Mouse (Mus musculus) liver, embryonic 15.5 days (tissue): ENCODE results near the gene Peli2. TPM values are rescaled to one million over a fixed set of nuclear protein-coding genes. Genes with fewer than 3 reads are reported as not detected.

Source experiments
- ATAC-seq: fragments of 200-750 bp; cut with Nextera tagmentation; 2 replicates; pipeline ENCODE4 v1.8.0; 2017; ENCODE audit warnings: moderate number of reproducible peaks, mild to moderate bottlenecking, moderate library complexity; ENCODE audit not compliant: insufficient read depth
- H3K27ac ChIP-seq: fragments of 300-500 bp; sonication (generic); replicated peaks from 2 replicates; pipeline ENCODE4 v1.5.1; 2015; ENCODE audit warnings: mild to moderate bottlenecking, inconsistent platforms
- H3K27me3 ChIP-seq: fragments of 300-500 bp; sonication (generic); 2 replicates; pipeline ENCODE4 v1.6.1; 2015; ENCODE audit warnings: mild to moderate bottlenecking, inconsistent platforms
- H3K36me3 ChIP-seq: fragments of 300-500 bp; sonication (generic); replicated peaks from 2 replicates; pipeline ENCODE4 v1.6.1; 2015; ENCODE audit warnings: moderate library complexity, mild to moderate bottlenecking, inconsistent platforms
- H3K4me1 ChIP-seq: fragments of 300-500 bp; sonication (generic); replicated peaks from 2 replicates; pipeline ENCODE4 v1.6.1; 2015; ENCODE audit warnings: inconsistent platforms
- H3K4me2 ChIP-seq: fragments of 300-500 bp; sonication (generic); 2 replicates; pipeline ENCODE4 v1.6.1; 2015; ENCODE audit warnings: moderate library complexity, mild to moderate bottlenecking, inconsistent platforms
- H3K4me3 ChIP-seq: fragments of 300-500 bp; sonication (generic); replicated peaks from 2 replicates; pipeline ENCODE4 v1.5.1; 2015; ENCODE audit warnings: mild to moderate bottlenecking, inconsistent platforms
- H3K9ac ChIP-seq: fragments of 300-500 bp; sonication (generic); 2 replicates; pipeline ENCODE4 v1.6.1; 2015; ENCODE audit warnings: moderate library complexity, mild to moderate bottlenecking, inconsistent platforms
- H3K9me3 ChIP-seq: fragments of 300-500 bp; sonication (generic); replicated peaks from 2 replicates; pipeline ENCODE4 v1.6.1; 2016; ENCODE audit warnings: inconsistent platforms
- whole genome bisulfite sequencing: fragments of 180-500 bp; shearing (Covaris S2); methylation state at CpG from one replicate; pipeline ENCODE4 v1.1.7; 2015; ENCODE audit warnings: mixed read lengths; ENCODE audit not compliant: insufficient replicate concordance; 5-methylcytosine and 5-hydroxymethylcytosine counted together
- polyA plus RNA-seq: library from polyadenylated mRNA; unstranded; fragments of >200 nt; fragmentation: Nextera tagmentation; extraction: Ambion mirVana; gene quantifications from 2 replicates; pipeline ENCODE4 v1.2.1, GENCODE M21; 2015

Peli2 gene
- polyA plus RNA-seq, 1 experiment from 2014 or later = 1.1 TPM

GRCm38 (mm10) chr14:48139409-48139808, 18.8 kb downstream of the Peli2 start:
- H3K4me2 ChIP-seq = no peak overlapping the region
- H3K27ac ChIP-seq = no peak overlapping the region
- H3K9me3 ChIP-seq = no peaks in the 10 kb centered on the region
- 42% methylated on average over 3 of the region's 3 CpGs for WGBS
- H3K4me3 ChIP-seq = no peak overlapping the region
- H3K27me3 ChIP-seq = no peaks in the 10 kb centered on the region
- no peak overlapping the region for H3K9ac ChIP-seq
- no peaks in the 10 kb centered on the region for H3K36me3 ChIP-seq
- ATAC-seq = no peak
- peaks cover 15% of the 10 kb centered on the region for H3K4me1 ChIP-seq

- ATAC-seq = no peak
- no peaks in the 10 kb centered on the region for H3K36me3 ChIP-seq
- no peak overlapping the region for H3K4me3 ChIP-seq
- no peaks in the 10 kb centered on the region for H3K9me3 ChIP-seq
- no peak overlapping the region for H3K4me2 ChIP-seq
- 0 out of 2 replicates have a peak, but pooled peaks cover 4% of the 10 kb centered on the region for H3K4me1 ChIP-seq
- H3K27ac ChIP-seq = no peak overlapping the region
- no peak overlapping the region for H3K9ac ChIP-seq
- 71% methylated on average over 8 of the region's 8 CpGs for WGBS
- no peaks in the 10 kb centered on the region for H3K27me3 ChIP-seq
Observed at GRCm38 (mm10) chr14:48141694-48142093, 21.1 kb downstream of the Peli2 start.

- Histone ChIP-seq H3K9me3 (no peaks in the 10 kb centered on the region), H3K36me3 (no peaks in the 10 kb centered on the region), H3K4me2 (no peak overlapping the region), H3K27ac (0 out of 2 replicates have a peak overlapping the region, but pooled peaks have one; percentile 29), H3K9ac (no peak overlapping the region), H3K4me1 (0 out of 2 replicates have a peak, but pooled peaks cover 4% of the 10 kb centered on the region), H3K27me3 (no peaks in the 10 kb centered on the region), H3K4me3 (no peak overlapping the region)
- ATAC-seq = peak; percentile 66; the same call in 1 of the 2 replicates
- 56% methylated on average over 10 of the region's 10 CpGs for WGBS
Observed at GRCm38 (mm10) chr14:48142696-48143095, 22.1 kb downstream of the Peli2 start.

GRCm38 (mm10) chr14:48143141-48143540, 22.5 kb downstream of the Peli2 start:
- H3K4me1 ChIP-seq = 0 out of 2 replicates have a peak, but pooled peaks cover 4% of the 10 kb centered on the region
- WGBS = 44% methylated on average over 4 of the region's 4 CpGs
- H3K9me3 ChIP-seq = no peaks in the 10 kb centered on the region
- no peak overlapping the region for H3K4me2 ChIP-seq
- H3K4me3 ChIP-seq = no peak overlapping the region
- 0 out of 2 replicates have a peak overlapping the region, but pooled peaks have one; percentile 29 for H3K27ac ChIP-seq
- no peak for ATAC-seq
- H3K9ac ChIP-seq = no peak overlapping the region
- no peaks in the 10 kb centered on the region for H3K27me3 ChIP-seq
- H3K36me3 ChIP-seq = no peaks in the 10 kb centered on the region

- no peak overlapping the region for H3K27ac ChIP-seq
- H3K36me3 ChIP-seq = no peaks in the 10 kb centered on the region
- H3K4me3 ChIP-seq = no peak overlapping the region
- H3K27me3 ChIP-seq = no peaks in the 10 kb centered on the region
- H3K4me2 ChIP-seq = no peak overlapping the region
- no peak overlapping the region for H3K9ac ChIP-seq
- ATAC-seq = no peak
- 0 out of 2 replicates have a peak, but pooled peaks cover 4% of the 10 kb centered on the region for H3K4me1 ChIP-seq
- WGBS = 79% methylated on average over 17 of the region's 17 CpGs
- H3K9me3 ChIP-seq = no peaks in the 10 kb centered on the region
Observed at GRCm38 (mm10) chr14:48144330-48144729, 23.7 kb downstream of the Peli2 start.

- 64% methylated on average over 6 of the region's 6 CpGs for WGBS
- Histone ChIP-seq H3K27ac (no peak overlapping the region), H3K9me3 (no peaks in the 10 kb centered on the region)
Observed at GRCm38 (mm10) chr14:48147688-48148087, 27.1 kb downstream of the Peli2 start.

GRCm38 (mm10) chr14:48148615-48149014, 28.0 kb downstream of the Peli2 start:
- no peak for ATAC-seq
- Histone ChIP-seq H3K27me3 (no peaks in the 10 kb centered on the region), H3K4me1 (no peaks in the 10 kb centered on the region), H3K36me3 (no peaks in the 10 kb centered on the region), H3K27ac (no peak overlapping the region), H3K4me2 (no peak overlapping the region), H3K9ac (no peak overlapping the region), H3K4me3 (no peak overlapping the region), H3K9me3 (no peaks in the 10 kb centered on the region)
- 59% methylated on average over 6 of the region's 6 CpGs for WGBS

More at GRCm38 (mm10) chr14:48147688-48148087, 27.1 kb downstream of the Peli2 start:
- Histone ChIP-seq H3K4me1 (0 out of 2 replicates have a peak, but pooled peaks cover 4% of the 10 kb centered on the region), H3K36me3 (no peaks in the 10 kb centered on the region), H3K4me2 (no peak overlapping the region), H3K9ac (no peak overlapping the region), H3K4me3 (no peak overlapping the region), H3K27me3 (no peaks in the 10 kb centered on the region)
- ATAC-seq = no peak

GRCm38 (mm10) chr14:48149351-48149750, 28.7 kb downstream of the Peli2 start:
- Histone ChIP-seq H3K4me3 (no peak overlapping the region), H3K4me1 (no peaks in the 10 kb centered on the region), H3K36me3 (no peaks in the 10 kb centered on the region), H3K4me2 (no peak overlapping the region), H3K27ac (no peak overlapping the region), H3K9me3 (no peaks in the 10 kb centered on the region), H3K9ac (no peak overlapping the region), H3K27me3 (no peaks in the 10 kb centered on the region)
- WGBS = 61% methylated on average over 9 of the region's 9 CpGs
- no peak for ATAC-seq

- Histone ChIP-seq H3K27ac (no peak overlapping the region), H3K4me3 (no peak overlapping the region), H3K4me1 (no peaks in the 10 kb centered on the region), H3K36me3 (no peaks in the 10 kb centered on the region), H3K9ac (no peak overlapping the region), H3K9me3 (no peaks in the 10 kb centered on the region), H3K4me2 (no peak overlapping the region), H3K27me3 (no peaks in the 10 kb centered on the region)
- ATAC-seq = no peak
- 63% methylated on average over 1 of the region's 1 CpGs for WGBS
Observed at GRCm38 (mm10) chr14:48150903-48151302, 30.3 kb downstream of the Peli2 start.

- Histone ChIP-seq H3K9ac (no peak overlapping the region), H3K27me3 (no peaks in the 10 kb centered on the region), H3K36me3 (no peaks in the 10 kb centered on the region), H3K4me3 (no peak overlapping the region), H3K4me2 (no peak overlapping the region), H3K27ac (no peak overlapping the region), H3K9me3 (no peaks in the 10 kb centered on the region), H3K4me1 (no peaks in the 10 kb centered on the region)
- no peak for ATAC-seq
- 49% methylated on average over 2 of the region's 2 CpGs for WGBS
Observed at GRCm38 (mm10) chr14:48151554-48151953, 30.9 kb downstream of the Peli2 start.

GRCm38 (mm10) chr14:48153064-48153463, 32.4 kb downstream of the Peli2 start:
- Histone ChIP-seq H3K27ac (no peak overlapping the region), H3K4me1 (no peaks in the 10 kb centered on the region), H3K27me3 (no peaks in the 10 kb centered on the region), H3K4me3 (no peak overlapping the region), H3K9ac (no peak overlapping the region), H3K9me3 (no peaks in the 10 kb centered on the region), H3K4me2 (no peak overlapping the region), H3K36me3 (no peaks in the 10 kb centered on the region)
- ATAC-seq = no peak
- WGBS = 28% methylated on average over 2 of the region's 2 CpGs

GRCm38 (mm10) chr14:48153865-48154511, 33.4 kb downstream of the Peli2 start:
- ATAC-seq = no peak
- Histone ChIP-seq H3K4me3 (no peak overlapping the region), H3K9ac (no peak overlapping the region), H3K27ac (no peak overlapping the region), H3K27me3 (no peaks in the 10 kb centered on the region), H3K36me3 (no peaks in the 10 kb centered on the region), H3K9me3 (no peaks in the 10 kb centered on the region), H3K4me2 (no peak overlapping the region), H3K4me1 (no peaks in the 10 kb centered on the region)
- 63% methylated on average over 5 of the region's 5 CpGs for whole genome bisulfite sequencing
